Mouse (Mus musculus) left cerebral cortex, postnatal 25 days (tissue): Measurements from ENCODE around the gene Atp10a. TPM values are rescaled to one million over a fixed set of nuclear protein-coding genes. Genes with fewer than 3 reads are reported as not detected.

Source experiments
- DNase-seq, 2 experiments: peaks; one replicate each; pipeline ENCODE4 v3.0.0; 2022; ENCODE audit warnings: low spot score in 2 of 2, mixed read lengths in 1 of 2
- intact Hi-C: fragments of 180-260 bp; cut with DNase I; formaldehyde crosslinking; loops from one replicate; pipeline ENCODE4 v1.15.1; 2025
- total RNA-seq, 2 experiments: library from RNA; stranded (reverse); gene quantifications; 2 replicates each; pipeline ENCODE4 v1.2.3; 2021

The Atp10a gene
- total RNA-seq, 2 experiments from 2014 or later = 6.3 to 9.0 TPM

- intact Hi-C loops = loop anchor here (5.0 kb wide), 1 partner anchor 111 kb away; no protein-coding TSS in a partner anchor
- DNase-seq = no peak
These were observed 74.9 kb downstream of the Atp10a start for GRCm38 (mm10) chr7:58730831-58731230.

- DNase-seq = peak in 1 of 2 experiments; percentile 45
- intact Hi-C loops = loop anchor here (5.0 kb wide), 1 partner anchor 110 kb away; no protein-coding TSS in a partner anchor
These were observed 76.4 kb downstream of the Atp10a start for GRCm38 (mm10) chr7:58732406-58732805.

- intact Hi-C loops = loop anchor here (5.0 kb wide), 1 partner anchor 109 kb away; no protein-coding TSS in a partner anchor
- no peak for DNase-seq
These were observed 77.5 kb downstream of the Atp10a start for GRCm38 (mm10) chr7:58733490-58733901.

GRCm38 (mm10) chr7:58736841-58737547 lies 81.0 kb downstream of the Atp10a start:
- intact Hi-C loops = no loop called here
- DNase-seq = no peak

- intact Hi-C loops = loop anchor here (10.0 kb wide), 3 partner anchors 155 to 1225 kb away; partner anchors contain the start of gene Gabra5
- DNase-seq = no peak
These were observed 84.2 kb downstream of the Atp10a start for GRCm38 (mm10) chr7:58740196-58740595.

GRCm38 (mm10) chr7:58740842-58741241 lies 84.9 kb downstream of the Atp10a start:
- DNase-seq = no peak
- intact Hi-C loops = loop anchor here (10.0 kb wide), 3 partner anchors 156 to 1226 kb away; partner anchors contain the start of gene Gabra5

GRCm38 (mm10) chr7:58742009-58742408 lies 86.0 kb downstream of the Atp10a start:
- intact Hi-C loops = loop anchor here (10.0 kb wide), 3 partner anchors 157 to 1227 kb away; partner anchors contain the start of gene Gabra5
- DNase-seq = no peak

- intact Hi-C loops = loop anchor here (10.0 kb wide), 3 partner anchors 158 to 1228 kb away; partner anchors contain the start of gene Gabra5
- DNase-seq = no peak
These were observed 86.7 kb downstream of the Atp10a start for GRCm38 (mm10) chr7:58742648-58743047.

- intact Hi-C loops = loop anchor here (10.0 kb wide), 3 partner anchors 159 to 1229 kb away; partner anchors contain the start of gene Gabra5
- DNase-seq = peak in 1 of 2 experiments; percentile 63
These were observed 87.7 kb downstream of the Atp10a start for GRCm38 (mm10) chr7:58743362-58744320.

- intact Hi-C loops = loop anchor here (10.0 kb wide), 3 partner anchors 162 to 1232 kb away; partner anchors contain the start of gene Gabra5
- no peak for DNase-seq
These were observed 90.9 kb downstream of the Atp10a start for GRCm38 (mm10) chr7:58746817-58747216.

- intact Hi-C loops = loop anchor here (10.0 kb wide), 4 partner anchors 165 to 1235 kb away; partner anchors contain the start of gene Gabra5
- peak in 1 of 2 experiments; percentile 37 for DNase-seq
These were observed 94.1 kb downstream of the Atp10a start for GRCm38 (mm10) chr7:58749904-58750612.

GRCm38 (mm10) chr7:58752041-58752440 lies 96.1 kb downstream of the Atp10a start:
- intact Hi-C loops = loop anchor here (10.0 kb wide), 1 partner anchor 347 kb away; no protein-coding TSS in a partner anchor
- no peak for DNase-seq

- intact Hi-C loops = loop anchor here (10.0 kb wide), 1 partner anchor 349 kb away; no protein-coding TSS in a partner anchor
- no peak for DNase-seq
These were observed 98.1 kb downstream of the Atp10a start for GRCm38 (mm10) chr7:58754076-58754475.

GRCm38 (mm10) chr7:58754536-58754935 lies 98.6 kb downstream of the Atp10a start:
- intact Hi-C loops = loop anchor here (10.0 kb wide), 1 partner anchor 350 kb away; no protein-coding TSS in a partner anchor

GRCm38 (mm10) chr7:58755083-58755482 lies 99.1 kb downstream of the Atp10a start:
- intact Hi-C loops = loop anchor here (10.0 kb wide), 1 partner anchor 350 kb away; no protein-coding TSS in a partner anchor
- no peak for DNase-seq

More at GRCm38 (mm10) chr7:58754536-58754935, 98.6 kb downstream of the Atp10a start:
- no peak for DNase-seq

GRCm38 (mm10) chr7:58755846-58756245 lies 99.9 kb downstream of the Atp10a start:
- DNase-seq = no peak
- intact Hi-C loops = loop anchor here (10.0 kb wide), 1 partner anchor 351 kb away; no protein-coding TSS in a partner anchor

- intact Hi-C loops = loop anchor here (10.0 kb wide), 1 partner anchor 353 kb away; no protein-coding TSS in a partner anchor
- DNase-seq = no peak
These were observed 101.4 kb downstream of the Atp10a start for GRCm38 (mm10) chr7:58757331-58757730.

GRCm38 (mm10) chr7:58758396-58758795 lies 102.4 kb downstream of the Atp10a start:
- intact Hi-C loops = loop anchor here (10.0 kb wide), 1 partner anchor 354 kb away; no protein-coding TSS in a partner anchor
- DNase-seq = no peak
